Mouse (Mus musculus) lung, embryonic 16.5 days (tissue): ENCODE data around the gene Plscr2. TPM values are rescaled to one million over a fixed set of nuclear protein-coding genes. Genes with fewer than 3 reads are reported as not detected.

Experiments
- ATAC-seq: fragments of 200-750 bp; cut with Nextera tagmentation; 2 replicates; pipeline ENCODE4 v1.8.0; 2017; ENCODE audit warnings: low read depth, mild to moderate bottlenecking, moderate library complexity
- H3K27ac ChIP-seq: fragments of 300-500 bp; sonication (generic); 2 replicates; pipeline ENCODE4 v1.5.1; 2014; ENCODE audit warnings: mild to moderate bottlenecking, control low read depth, low read length
- H3K27me3 ChIP-seq: fragments of 300-500 bp; sonication (generic); 2 replicates; pipeline ENCODE4 v1.6.1; 2014; ENCODE audit warnings: low read depth, low read length, mixed read lengths; ENCODE audit not compliant: control insufficient read depth, insufficient read depth
- H3K36me3 ChIP-seq: fragments of 300-500 bp; sonication (generic); 2 replicates; pipeline ENCODE4 v1.6.1; 2014; ENCODE audit warnings: low read length; ENCODE audit not compliant: control insufficient read depth, insufficient read depth
- H3K4me1 ChIP-seq: fragments of 300-500 bp; sonication (generic); replicated peaks from 2 replicates; pipeline ENCODE4 v1.6.1; 2014; ENCODE audit warnings: low read length, mixed read lengths; ENCODE audit not compliant: control insufficient read depth, insufficient read depth
- H3K4me2 ChIP-seq: fragments of 300-500 bp; sonication (generic); 2 replicates; pipeline ENCODE4 v1.6.1; 2014; ENCODE audit warnings: low read depth, low read length, control low read depth
- H3K4me3 ChIP-seq: fragments of 300-500 bp; sonication (generic); 2 replicates; pipeline ENCODE4 v1.5.1; 2014; ENCODE audit warnings: mild to moderate bottlenecking, low read length, control low read depth
- H3K9ac ChIP-seq: fragments of 300-500 bp; sonication (generic); 2 replicates; pipeline ENCODE4 v1.6.1; 2014; ENCODE audit warnings: low read length, control low read depth
- H3K9me3 ChIP-seq: fragments of 300-500 bp; sonication (generic); 2 replicates; pipeline ENCODE4 v1.6.1; 2016; ENCODE audit warnings: low read length; ENCODE audit not compliant: control insufficient read depth
- WGBS: fragments of 180-500 bp; shearing (Covaris S2); extraction: QIAGEN DNeasy Blood & Tissue Kit; methylation state at CpG from one replicate; pipeline ENCODE4 v1.1.7; 2014; 5-methylcytosine and 5-hydroxymethylcytosine counted together
- polyA plus RNA-seq: library from polyadenylated mRNA; unstranded; fragments of >200 nt; fragmentation: Nextera tagmentation; extraction: Ambion mirVana; gene quantifications from 2 replicates; pipeline ENCODE4 v1.2.1, GENCODE M21; 2015

Plscr2 gene
- polyA plus RNA-seq, 1 experiment from 2014 or later: 2.9 TPM

GRCm38 (mm10) chr9:92249987-92250772, 25.2 kb upstream of the Plscr2 start:
- H3K27me3 ChIP-seq: no peaks in the 10 kb centered on the region
- peak; percentile 97 for ATAC-seq
- H3K9ac ChIP-seq: peak overlapping the region; percentile 69
- peak overlapping the region; percentile 94 for H3K27ac ChIP-seq
- H3K36me3 ChIP-seq: no peaks in the 10 kb centered on the region
- 1% methylated on average over 40 of the region's 40 CpGs for WGBS
- H3K4me3 ChIP-seq: peak overlapping the region; percentile 68
- H3K9me3 ChIP-seq: no peaks in the 10 kb centered on the region
- H3K4me1 ChIP-seq: peaks cover 6% of the 10 kb centered on the region
- peak overlapping the region; percentile 68 for H3K4me2 ChIP-seq

GRCm38 (mm10) chr9:92252718-92253117, 22.7 kb upstream of the Plscr2 start:
- no peak for ATAC-seq
- Histone ChIP-seq H3K4me3 (no peak overlapping the region), H3K36me3 (no peaks in the 10 kb centered on the region), H3K9ac (no peak overlapping the region), H3K27me3 (no peaks in the 10 kb centered on the region), H3K4me2 (no peak overlapping the region), H3K4me1 (peaks cover 6% of the 10 kb centered on the region), H3K27ac (no peak overlapping the region), H3K9me3 (no peaks in the 10 kb centered on the region)
- WGBS: 67% methylated on average over 5 of the region's 5 CpGs

GRCm38 (mm10) chr9:92253585-92254321, 21.6 kb upstream of the Plscr2 start:
- peaks cover 6% of the 10 kb centered on the region for H3K4me1 ChIP-seq
- H3K36me3 ChIP-seq: no peaks in the 10 kb centered on the region
- no peak overlapping the region for H3K27ac ChIP-seq
- no peak for ATAC-seq
- no peaks in the 10 kb centered on the region for H3K27me3 ChIP-seq
- no peak overlapping the region for H3K4me3 ChIP-seq
- H3K4me2 ChIP-seq: no peak overlapping the region
- no peak overlapping the region for H3K9ac ChIP-seq
- WGBS: 84% methylated on average over 10 of the region's 10 CpGs
- no peaks in the 10 kb centered on the region for H3K9me3 ChIP-seq

DNA sequence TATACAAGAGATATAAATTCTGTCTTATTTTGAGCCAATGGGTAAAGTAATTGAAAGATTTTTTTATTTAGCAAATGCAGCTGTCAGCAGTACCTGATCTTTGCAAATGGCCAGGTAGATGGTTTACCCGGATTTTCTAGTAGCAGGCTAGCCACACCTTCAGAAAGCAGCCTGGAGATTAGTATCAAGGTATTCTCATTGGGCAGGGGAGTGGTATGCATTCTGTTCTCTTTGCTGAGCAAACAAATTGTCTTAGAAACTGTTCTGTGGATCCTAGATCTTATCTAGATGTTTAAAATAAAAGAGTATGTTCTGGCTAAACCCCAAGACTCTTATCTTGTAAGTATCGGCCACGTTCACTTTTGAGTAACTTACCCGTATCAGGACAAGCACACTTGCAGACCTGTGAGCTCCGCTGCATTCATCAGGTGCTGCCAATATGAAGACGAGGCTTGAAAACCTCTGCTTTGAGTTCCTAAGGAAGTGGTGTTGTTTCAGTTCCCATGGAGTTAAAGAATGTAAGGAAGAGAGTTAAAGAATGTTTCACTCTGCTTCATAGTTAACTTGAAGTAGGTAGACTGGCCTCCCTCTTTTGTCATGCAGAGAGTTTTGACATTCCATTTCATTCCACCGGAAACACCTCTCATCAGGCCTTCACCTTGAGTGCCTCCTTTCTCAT, 14.8 kb upstream of the Plscr2 start:
- Histone ChIP-seq H3K4me1 (0 out of 2 replicates have a peak, but pooled peaks cover 4% of the 10 kb centered on the region), H3K9ac (no peak overlapping the region), H3K4me2 (no peak overlapping the region), H3K27ac (peak overlapping the region; percentile 45; the same call in 1 of the 2 replicates), H3K36me3 (no peaks in the 10 kb centered on the region), H3K4me3 (no peak overlapping the region), H3K27me3 (no peaks in the 10 kb centered on the region), H3K9me3 (no peaks in the 10 kb centered on the region)
- peak; percentile 95 for ATAC-seq
- WGBS: 47% methylated on average over 7 of the region's 7 CpGs

DNA sequence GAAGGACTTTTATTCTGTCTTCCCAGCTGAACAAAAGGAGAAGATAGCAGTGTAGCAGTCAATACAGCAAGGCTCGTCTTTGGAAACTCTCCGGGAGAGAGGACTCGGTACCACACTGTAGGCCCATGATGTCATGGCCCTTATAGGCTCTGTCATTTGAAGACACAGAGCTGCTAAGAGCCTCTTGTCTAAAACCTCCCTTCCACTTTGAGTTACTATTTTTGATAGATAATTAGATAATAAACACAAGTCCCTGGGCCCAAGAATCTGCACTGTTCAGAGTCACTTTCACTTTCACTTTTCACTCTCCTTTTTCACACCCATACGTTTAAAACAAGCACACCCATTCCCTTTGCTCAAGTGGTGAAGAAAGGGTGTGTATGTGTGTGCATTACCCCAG, 9.7 kb upstream of the Plscr2 start:
- H3K36me3 ChIP-seq: peaks cover 16% of the 10 kb centered on the region
- no peak overlapping the region for H3K27ac ChIP-seq
- H3K9me3 ChIP-seq: no peaks in the 10 kb centered on the region
- peaks cover 4% of the 10 kb centered on the region; the same call in 1 of the 2 replicates for H3K4me1 ChIP-seq
- no peak for ATAC-seq
- H3K27me3 ChIP-seq: no peaks in the 10 kb centered on the region
- no peak overlapping the region for H3K4me2 ChIP-seq
- no peak overlapping the region for H3K9ac ChIP-seq
- WGBS: 71% methylated on average over 4 of the region's 4 CpGs
- no peak overlapping the region for H3K4me3 ChIP-seq

DNA sequence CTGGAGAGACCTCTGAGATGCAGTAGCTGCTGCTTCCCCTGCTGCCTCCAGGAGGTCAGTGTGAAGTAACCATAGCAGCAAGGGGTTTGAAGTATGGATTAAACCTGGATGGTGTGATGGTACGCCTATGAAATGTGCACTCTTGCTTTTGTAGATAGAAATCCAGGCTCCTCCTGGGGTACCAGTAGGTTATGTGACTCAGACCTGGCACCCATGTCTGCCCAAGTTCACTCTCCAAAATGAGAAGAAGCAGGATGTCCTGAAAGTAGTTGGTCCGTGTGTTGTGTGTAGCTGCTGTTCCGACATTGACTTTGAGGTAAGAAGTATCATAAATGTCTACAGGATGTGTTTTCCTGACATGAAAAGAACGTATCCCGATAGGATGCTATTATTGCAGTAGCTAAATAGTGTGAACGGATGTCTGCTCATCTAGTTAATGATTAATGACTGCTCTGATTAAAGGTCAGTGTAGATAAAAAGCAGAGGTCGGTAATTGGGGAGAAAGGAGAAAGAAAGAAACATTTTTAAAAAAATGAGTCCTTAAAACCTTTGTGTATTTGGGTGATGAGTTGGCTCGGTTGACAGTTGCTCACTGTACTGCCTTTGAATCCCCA, 8.7 kb upstream of the Plscr2 start:
- no peak overlapping the region for H3K27ac ChIP-seq
- H3K9me3 ChIP-seq: no peaks in the 10 kb centered on the region
- H3K4me3 ChIP-seq: no peak overlapping the region
- no peaks in the 10 kb centered on the region for H3K27me3 ChIP-seq
- H3K9ac ChIP-seq: no peak overlapping the region
- 53% methylated on average over 8 of the region's 8 CpGs for WGBS
- H3K4me2 ChIP-seq: no peak overlapping the region
- H3K4me1 ChIP-seq: peaks cover 7% of the 10 kb centered on the region; the same call in 1 of the 2 replicates
- peaks cover 19% of the 10 kb centered on the region for H3K36me3 ChIP-seq
- no peak for ATAC-seq

GRCm38 (mm10) chr9:92267732-92268131, 7.7 kb upstream of the Plscr2 start:
- Histone ChIP-seq H3K27me3 (no peaks in the 10 kb centered on the region), H3K4me3 (no peak overlapping the region), H3K27ac (no peak overlapping the region), H3K9ac (no peak overlapping the region), H3K36me3 (peaks cover 19% of the 10 kb centered on the region), H3K4me2 (no peak overlapping the region), H3K9me3 (no peaks in the 10 kb centered on the region), H3K4me1 (peaks cover 7% of the 10 kb centered on the region; the same call in 1 of the 2 replicates)
- WGBS: 65% methylated on average over 1 of the region's 1 CpGs
- ATAC-seq: no peak

- 93% methylated on average over 5 of the region's 5 CpGs for WGBS
- H3K9me3 ChIP-seq: no peaks in the 10 kb centered on the region
- no peak for ATAC-seq
- no peak overlapping the region for H3K4me3 ChIP-seq
- H3K27ac ChIP-seq: no peak overlapping the region
- H3K4me2 ChIP-seq: no peak overlapping the region
- H3K4me1 ChIP-seq: peaks cover 12% of the 10 kb centered on the region
- peaks cover 19% of the 10 kb centered on the region for H3K36me3 ChIP-seq
- no peaks in the 10 kb centered on the region for H3K27me3 ChIP-seq
- H3K9ac ChIP-seq: no peak overlapping the region
Measured at GRCm38 (mm10) chr9:92269829-92270404, 5.5 kb upstream of the Plscr2 start.
